In the genomic region with DNA sequence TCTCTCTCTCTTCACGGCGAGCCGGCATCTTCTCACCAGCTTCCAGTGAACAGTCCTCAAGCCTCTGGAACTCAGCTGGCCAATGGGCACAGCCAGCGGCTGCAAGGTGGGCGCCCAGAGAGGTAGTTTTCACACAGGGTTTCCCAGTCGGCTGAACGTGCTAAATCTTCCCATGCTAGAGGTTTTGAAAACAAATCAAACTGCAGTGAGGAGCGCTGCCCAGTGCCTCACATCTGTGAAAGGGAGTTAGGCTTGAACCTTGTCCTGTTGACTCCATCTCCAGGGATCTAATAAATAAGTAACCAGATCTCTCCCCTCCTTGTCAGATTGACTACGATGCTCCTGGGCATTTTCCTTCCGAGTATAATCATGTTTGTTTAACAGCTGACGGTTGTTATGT, we compare ENCODE assay signal across 17 mouse cellular contexts.
DNase-seq lines count a peak whose midpoint lies in the region; ATAC-seq and TF ChIP-seq lines count a peak whose summit lies in the region.
"Had no signal": no experiment of that assay in that cellular context is flagged by ENCODE, and none has a peak within 500 bp of the region (broad histone marks: within the 10 kb centered on the region; RNA-seq: fewer than 3 reads in every experiment).

No protein-coding gene starts in this region.

- H3K9me3 ChIP-seq in liver, embryonic 15.5 days (replicated peaks): no peaks in the 10 kb centered on the region
- H3K9me3 ChIP-seq in liver, embryonic 11.5 days (ENCODE audit: control insufficient read depth, low read length): no peaks in the 10 kb centered on the region
- H3K9me3 ChIP-seq in kidney, embryonic 16.5 days (ENCODE audit: low read length): no peaks in the 10 kb centered on the region
- H3K9me3 ChIP-seq: G1E; limb, embryonic 13.5 days; midbrain, embryonic 13.5 days had no signal

- no peak for TF ChIP-seq POLR2A in small intestine, adult 2 months (IDR thresholded peaks at IDR 0.05; ENCODE audit: low read depth, low read length)

- H3K4me3 ChIP-seq in liver, embryonic 15.5 days (replicated peaks): no peak overlapping the region
- H3K4me3 ChIP-seq in liver, embryonic 11.5 days (ENCODE audit: low read depth, low read length): no peak overlapping the region
- no peak overlapping the region for H3K4me3 ChIP-seq in kidney, embryonic 16.5 days (ENCODE audit: low read length)
- H3K4me3 ChIP-seq in small intestine, adult 2 months (ENCODE audit: low read depth, low read length): peak overlapping the region; percentile 42
- H3K4me3 ChIP-seq: layer of hippocampus, adult 2 months; left cerebral cortex, adult 2 months; limb, embryonic 13.5 days; midbrain, embryonic 13.5 days had no signal

- no peak overlapping the region for H3K9ac ChIP-seq in liver, embryonic 15.5 days
- H3K9ac ChIP-seq in liver, embryonic 11.5 days (ENCODE audit: low read depth, low read length): no peak overlapping the region
- H3K9ac ChIP-seq in kidney, embryonic 16.5 days (replicated peaks; ENCODE audit: low read length): no peak overlapping the region
- H3K9ac ChIP-seq: limb, embryonic 13.5 days had no signal

- H3K36me3 ChIP-seq in liver, embryonic 15.5 days (replicated peaks): no peaks in the 10 kb centered on the region
- no peaks in the 10 kb centered on the region for H3K36me3 ChIP-seq in liver, embryonic 11.5 days (ENCODE audit: control insufficient read depth, insufficient read depth, low read length)
- no peaks in the 10 kb centered on the region for H3K36me3 ChIP-seq in kidney, embryonic 16.5 days (ENCODE audit: insufficient read depth, low read length)
- H3K36me3 ChIP-seq in small intestine, adult 2 months (ENCODE audit: control insufficient read depth, insufficient read depth, low read length): no peaks in the 10 kb centered on the region
- H3K36me3 ChIP-seq: G1E; limb, embryonic 13.5 days; midbrain, embryonic 13.5 days had no signal

- peaks cover 18% of the 10 kb centered on the region for H3K4me1 ChIP-seq in liver, embryonic 15.5 days (replicated peaks)
- peaks cover 18% of the 10 kb centered on the region for H3K4me1 ChIP-seq in liver, embryonic 11.5 days (replicated peaks; ENCODE audit: control insufficient read depth, insufficient read depth, low read length)
- peaks cover 78% of the 10 kb centered on the region for H3K4me1 ChIP-seq in kidney, embryonic 16.5 days (ENCODE audit: insufficient read depth, low read length)
- peaks cover 12% of the 10 kb centered on the region for H3K4me1 ChIP-seq in small intestine, adult 2 months (ENCODE audit: control insufficient read depth, insufficient read depth, insufficient read length, low read length)

- H3K27me3 ChIP-seq in liver, embryonic 15.5 days: no peaks in the 10 kb centered on the region
- no peaks in the 10 kb centered on the region for H3K27me3 ChIP-seq in liver, embryonic 11.5 days (replicated peaks; ENCODE audit: control insufficient read depth, insufficient read depth, low read length)
- H3K27me3 ChIP-seq in kidney, embryonic 16.5 days (ENCODE audit: insufficient read depth, low read length): no peaks in the 10 kb centered on the region
- no peaks in the 10 kb centered on the region for H3K27me3 ChIP-seq in small intestine, adult 2 months (ENCODE audit: control insufficient read depth, insufficient read depth, low read length)
- H3K27me3 ChIP-seq: limb, embryonic 13.5 days; midbrain, embryonic 13.5 days had no signal

- DNase-seq in liver, embryonic 11.5 days (ENCODE audit: low spot score): no peak
- DNase-seq in kidney, adult 11 months: peak; percentile 58
- no peak for DNase-seq in left cerebral cortex, adult 9 months (ENCODE audit: low spot score in 2 of 2)
- DNase-seq in right cerebral cortex, adult 2 months (ENCODE audit: low spot score in 2 of 2): no peak
- DNase-seq: adrenal gland, adult 2 months; cerebellum, adult 8-10 months; heart, postnatal 10 days; right cerebral cortex, adult 18-20 months had no signal

- no peak for ATAC-seq in liver, embryonic 15.5 days (ENCODE audit: insufficient read depth)
- ATAC-seq in liver, embryonic 11.5 days (replicated peaks; ENCODE audit: low FRiP score): no peak
- 0 out of 2 replicates have a peak, but pooled peaks have one; percentile 25 for ATAC-seq in kidney, embryonic 16.5 days (ENCODE audit: low FRiP score, low TSS enrichment)
- ATAC-seq: hindbrain, embryonic 16.5 days; midbrain, embryonic 13.5 days had no signal

- WGBS in liver, embryonic 15.5 days (ENCODE audit: insufficient replicate concordance): 56% methylated on average over 11 of the region's 11 CpGs
- WGBS in liver, embryonic 11.5 days: 62% methylated on average over 11 of the region's 11 CpGs
- 15% methylated on average over 11 of the region's 11 CpGs for WGBS in kidney, embryonic 16.5 days
- WGBS in small intestine, adult 2 months: 28% methylated on average over 11 of the region's 11 CpGs

- TF ChIP-seq CTCF in small intestine, adult 2 months (IDR thresholded peaks at IDR 0.05; ENCODE audit: extremely low read depth, insufficient read length, insufficient replicate concordance, low read depth, low read length): no peak

- peak overlapping the region; percentile 20; the same call in 1 of the 2 replicates for H3K4me2 ChIP-seq in liver, embryonic 15.5 days
- no peak overlapping the region for H3K4me2 ChIP-seq in liver, embryonic 11.5 days
- H3K4me2 ChIP-seq in kidney, embryonic 16.5 days (replicated peaks; ENCODE audit: low read depth, low read length): no peak overlapping the region
- H3K4me2 ChIP-seq: limb, embryonic 13.5 days had no signal

- no peak overlapping the region for H3K27ac ChIP-seq in liver, embryonic 15.5 days (replicated peaks)
- no peak overlapping the region for H3K27ac ChIP-seq in liver, embryonic 11.5 days (ENCODE audit: low read depth, low read length)
- peak overlapping the region; percentile 58; the same call in 1 of the 2 replicates for H3K27ac ChIP-seq in kidney, embryonic 16.5 days (ENCODE audit: low read length)
- no peak overlapping the region for H3K27ac ChIP-seq in small intestine, adult 2 months (ENCODE audit: insufficient read depth, low read depth, low read length)
- H3K27ac ChIP-seq: layer of hippocampus, adult 2 months; left cerebral cortex, adult 2 months; limb, embryonic 13.5 days had no signal
